Mouse (Mus musculus) layer of hippocampus, postnatal 14 days (tissue): Measurements from ENCODE around the gene Bcr. TPM values are rescaled to one million over a fixed set of nuclear protein-coding genes. Genes with fewer than 3 reads are reported as not detected.
A peak's percentile ranks its signal among the peaks of the same experiment; 100 is the strongest.

Source experiments
- DNase-seq, 2 experiments: peaks; one replicate each; pipeline ENCODE4 v3.0.0; 2021 to 2022; ENCODE audit warnings: low spot score in 2 of 2, mixed read lengths in 1 of 2
- total RNA-seq, 2 experiments: library from RNA; stranded (reverse); gene quantifications; 2 replicates each; pipeline ENCODE4 v1.2.3; 2021

Gene Bcr
- total RNA-seq, 2 experiments from 2014 or later = 75.0 to 83.2 TPM

DNA sequence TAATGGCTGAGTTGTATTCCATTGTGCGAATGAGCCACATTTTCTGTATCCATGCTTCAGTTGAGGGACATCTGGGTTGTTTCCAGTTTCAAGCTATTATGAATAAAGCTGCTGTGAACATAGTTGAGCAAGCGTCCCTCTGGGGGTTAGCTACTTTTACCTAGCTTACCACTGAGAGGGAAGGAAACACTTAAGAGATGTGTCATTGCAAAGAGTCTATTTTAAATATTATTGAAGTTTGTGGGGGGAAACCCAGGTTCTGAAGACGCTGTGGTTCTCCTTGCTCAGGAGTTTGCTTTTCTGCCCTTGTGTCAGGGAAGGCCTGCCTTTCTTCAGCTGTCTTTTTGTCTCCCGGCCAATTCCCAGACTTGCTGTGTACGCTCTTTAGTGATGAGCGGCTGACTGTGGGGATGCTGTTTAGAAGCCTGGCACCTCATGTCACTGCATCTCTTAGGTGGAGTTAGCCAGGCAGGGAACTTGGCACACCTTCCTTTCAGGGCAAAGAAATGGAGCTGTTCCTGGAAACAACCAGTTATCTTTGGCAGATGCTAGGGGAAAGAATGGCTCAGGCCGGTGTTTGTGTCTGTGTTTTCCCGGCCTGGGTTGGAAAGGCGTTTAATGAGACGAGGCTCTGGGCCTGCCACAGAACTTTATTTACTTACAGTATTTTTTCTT, 31.2 kb downstream of the Bcr start:
- peak in 1 of 2 experiments; percentile 39 for DNase-seq

DNA sequence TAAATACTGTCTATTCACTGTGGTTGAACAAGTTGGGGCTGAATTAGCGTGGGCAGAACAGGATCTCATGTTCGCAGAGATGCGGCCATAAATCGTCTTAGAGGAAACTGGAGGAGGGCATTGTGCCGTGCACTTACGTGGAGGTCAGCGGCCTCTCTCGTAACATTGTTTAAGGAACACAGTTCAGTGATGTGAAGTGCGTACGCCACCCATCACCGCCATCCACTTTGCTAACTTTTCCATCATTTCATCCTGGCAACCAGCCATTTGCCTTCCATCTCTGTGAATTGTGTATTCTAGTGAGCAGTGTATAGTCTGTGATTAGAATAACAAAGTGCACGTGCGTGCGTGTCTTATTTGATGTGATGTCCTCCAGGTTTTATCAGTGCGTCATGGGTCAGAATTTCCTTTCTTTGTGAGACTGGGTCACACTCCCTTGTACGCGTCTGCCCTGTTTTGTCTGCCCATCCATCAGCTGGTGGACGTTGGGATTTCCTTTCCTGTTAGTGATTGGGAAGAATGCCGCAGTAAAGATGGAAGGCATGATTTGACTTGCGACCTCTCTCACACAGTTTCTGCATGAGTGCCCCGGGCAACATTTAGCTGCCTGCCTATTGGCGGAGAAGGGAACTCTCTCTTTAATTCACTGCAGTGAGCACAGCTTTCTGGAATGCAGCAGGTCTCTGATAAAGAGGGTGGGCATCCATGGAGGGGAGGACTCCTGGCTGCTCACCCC, 33.0 kb downstream of the Bcr start:
- no peak for DNase-seq

DNA sequence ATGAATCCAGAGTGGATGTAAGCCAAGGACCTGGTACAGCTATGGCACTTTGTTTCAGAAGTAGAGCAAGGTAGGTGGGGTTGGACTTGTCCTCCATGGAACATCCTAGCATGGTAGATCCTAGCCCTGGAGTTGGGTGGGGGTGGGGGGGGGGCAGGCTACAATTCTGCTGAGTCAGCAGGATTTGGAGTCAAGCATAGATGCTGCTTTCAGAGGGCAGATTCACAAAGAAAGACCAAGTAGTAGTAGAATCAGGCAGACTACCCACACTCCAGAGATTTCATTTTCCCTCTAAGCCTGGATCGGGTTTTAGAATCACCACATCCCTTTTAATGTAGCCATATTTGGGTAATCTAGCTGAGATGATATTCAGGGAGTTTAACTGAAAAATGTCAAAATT, 33.9 kb downstream of the Bcr start:
- DNase-seq = no peak

DNA sequence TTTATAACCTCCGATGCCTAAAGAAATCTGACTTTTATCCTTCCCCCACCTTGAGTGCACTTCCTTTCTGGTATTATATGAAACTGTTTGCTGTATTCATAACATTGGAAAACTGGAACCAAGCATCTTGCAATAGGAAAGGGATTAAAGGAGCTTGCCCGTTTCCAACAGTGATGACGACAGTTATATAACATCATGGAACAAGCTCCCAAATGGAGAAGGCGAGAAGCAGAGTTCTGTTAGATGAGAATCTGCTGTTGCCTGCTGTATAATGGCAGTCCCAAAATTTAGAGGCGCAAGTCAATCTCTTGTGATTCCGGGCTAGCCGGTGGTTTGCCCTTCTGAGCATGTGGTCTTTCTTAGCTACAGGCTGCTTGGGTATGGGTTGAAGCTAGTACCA, 34.8 kb downstream of the Bcr start:
- no peak for DNase-seq

DNA sequence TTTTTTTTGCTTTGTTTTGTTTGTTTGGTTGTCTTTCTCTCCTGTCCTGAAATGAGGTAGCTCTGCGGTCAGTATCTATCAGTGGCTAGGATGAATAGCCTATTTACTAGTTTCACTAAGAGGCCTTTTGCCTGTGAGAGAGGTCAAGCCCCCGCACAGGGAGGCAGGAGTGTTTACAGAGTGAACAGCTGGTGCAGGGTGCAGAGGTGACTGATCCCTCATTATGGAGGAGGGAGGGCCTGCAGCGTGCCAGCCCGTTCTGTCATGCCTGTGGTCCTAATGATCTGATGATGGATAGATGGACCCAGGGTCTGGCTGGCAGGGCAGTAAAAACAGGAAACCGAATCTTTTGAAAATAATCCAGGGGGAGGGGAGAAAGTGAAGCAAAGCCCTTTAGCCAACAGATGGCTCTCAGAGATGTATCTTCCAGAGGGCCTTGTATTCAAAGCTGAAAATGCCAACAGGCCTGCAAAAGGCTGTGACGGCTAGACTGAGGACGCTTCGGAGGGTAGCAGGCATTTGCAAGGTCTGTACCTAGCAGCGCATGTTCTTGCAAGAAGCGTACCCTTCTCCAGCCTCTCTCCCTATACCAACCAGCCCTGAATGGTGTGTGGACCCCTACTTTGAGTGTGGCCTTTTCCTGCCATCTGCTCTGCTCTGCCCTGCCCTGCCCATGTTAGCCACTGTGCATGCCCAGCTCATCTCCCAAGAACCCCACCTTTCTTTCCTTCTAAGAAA, 38.2 kb downstream of the Bcr start:
- no peak for DNase-seq

DNA sequence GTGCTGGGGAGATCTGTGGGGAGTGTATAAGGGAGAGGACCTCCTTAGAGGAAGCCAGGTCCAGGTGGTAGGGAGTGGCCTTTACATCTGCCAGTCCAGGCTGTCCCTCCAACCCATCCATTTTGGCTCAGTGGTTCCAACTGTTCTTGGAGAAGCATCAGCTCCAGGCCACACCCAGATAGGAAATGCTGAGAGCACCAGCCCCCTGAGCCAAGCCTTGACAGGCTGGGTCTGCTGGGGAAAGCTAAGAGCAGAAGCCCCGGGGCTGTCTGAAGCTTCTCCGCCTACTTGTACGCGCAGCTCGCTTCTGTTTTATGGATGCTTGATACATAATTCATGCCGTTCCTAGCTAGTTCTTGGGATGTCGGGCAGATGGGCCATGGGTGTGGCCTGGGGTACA, 39.9 kb downstream of the Bcr start:
- peak; percentile 56 to 69 for DNase-seq

DNA sequence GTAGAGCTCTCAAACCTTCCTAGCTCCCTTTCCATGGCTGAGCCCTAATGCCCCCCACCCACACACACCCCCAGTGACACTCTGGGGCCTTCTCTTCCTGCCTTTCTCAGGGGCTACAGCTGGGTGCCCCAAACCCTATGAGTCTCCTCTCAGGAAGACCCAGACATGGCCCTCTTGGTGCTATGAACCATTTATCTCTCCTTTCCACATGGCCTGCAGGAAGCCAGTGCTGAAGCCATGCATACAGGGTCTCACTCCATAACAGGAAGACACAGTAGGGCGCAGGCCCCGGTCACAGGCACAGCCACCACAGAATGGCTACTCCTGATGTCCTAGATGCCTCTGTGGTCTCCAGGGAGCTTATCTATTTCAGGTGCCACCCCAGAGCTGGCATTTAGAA, 43.1 kb downstream of the Bcr start:
- DNase-seq = no peak

DNA sequence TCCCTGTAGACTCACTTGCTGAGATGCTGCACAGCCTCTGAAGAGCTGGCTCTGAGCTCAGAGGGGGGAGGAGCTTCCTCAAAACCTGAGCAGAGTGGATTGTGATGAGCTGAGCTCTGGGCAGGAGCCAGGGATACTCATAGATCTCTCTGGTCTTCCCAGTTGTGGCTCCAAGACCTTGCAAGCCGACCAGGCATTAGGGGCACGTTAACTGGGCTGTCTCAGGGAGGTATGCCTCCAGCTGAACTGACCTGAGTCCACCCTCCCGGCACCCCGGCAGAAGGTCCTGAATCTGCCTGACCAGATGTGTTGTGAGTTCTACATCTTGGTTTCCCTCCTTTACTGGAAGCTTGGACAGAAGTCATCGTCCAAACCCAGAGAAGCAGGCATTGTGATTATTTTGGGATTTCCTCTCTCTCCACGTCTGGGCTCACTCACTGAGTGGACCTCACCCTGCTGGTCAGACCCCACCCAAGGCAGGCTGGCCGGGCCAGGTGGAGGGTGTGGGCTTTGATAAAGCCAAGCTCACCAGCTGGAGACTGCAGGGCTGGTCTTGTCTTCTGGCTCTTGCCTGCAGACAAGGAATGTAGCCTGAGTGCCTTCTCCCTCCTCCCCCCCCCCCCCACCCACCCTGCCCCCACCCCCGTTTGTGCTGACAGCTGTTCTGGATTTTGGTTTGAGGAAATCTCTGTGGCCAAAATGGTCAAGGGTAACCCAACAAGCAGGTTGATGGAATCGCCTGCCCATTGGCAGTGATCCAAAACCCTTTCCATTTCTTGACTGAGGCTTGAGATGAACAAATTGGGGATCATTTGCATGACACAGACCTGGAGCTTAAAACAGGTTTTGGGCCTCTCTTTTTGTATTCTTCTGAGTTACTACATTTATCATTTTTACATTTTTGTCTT, 44.1 kb downstream of the Bcr start:
- DNase-seq = no peak

DNA sequence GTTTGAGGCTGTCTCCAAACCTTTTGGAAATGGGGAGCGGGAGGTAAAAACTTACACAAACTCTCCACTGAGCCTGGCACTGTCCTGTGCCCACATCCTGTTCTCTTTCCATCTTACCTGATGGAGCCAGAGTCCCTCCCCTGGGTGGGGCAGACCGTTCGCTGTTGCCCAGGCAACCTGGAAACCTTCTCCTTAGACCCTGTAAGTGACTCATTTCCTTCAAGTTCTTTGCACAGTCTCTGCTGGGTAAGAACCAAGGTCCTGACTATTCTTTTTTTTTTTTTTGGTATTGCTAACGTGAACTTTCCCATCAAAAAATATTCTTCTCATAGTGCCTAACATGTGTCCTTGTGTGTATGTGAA, 44.7 kb downstream of the Bcr start:
- no peak for DNase-seq

DNA sequence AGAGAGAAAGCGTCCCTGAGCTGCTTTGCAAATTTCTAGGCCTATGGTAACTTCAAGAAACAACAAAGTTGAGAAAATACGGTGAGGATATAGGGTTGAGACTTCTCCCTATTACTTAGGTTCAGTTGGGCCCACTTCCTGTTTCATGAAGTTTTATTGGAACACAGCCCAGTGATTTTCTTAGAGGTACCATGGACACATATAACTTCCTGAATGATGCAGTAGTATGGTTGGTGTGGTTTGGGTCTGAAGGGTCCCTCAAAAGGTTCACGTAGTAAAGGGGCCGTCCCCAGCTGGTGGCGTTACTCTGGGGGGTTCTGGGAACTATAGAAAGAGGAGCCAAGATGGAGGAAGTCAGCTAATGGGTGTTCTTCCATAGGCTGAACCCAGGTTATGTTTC, 45.3 kb downstream of the Bcr start:
- no peak for DNase-seq

DNA sequence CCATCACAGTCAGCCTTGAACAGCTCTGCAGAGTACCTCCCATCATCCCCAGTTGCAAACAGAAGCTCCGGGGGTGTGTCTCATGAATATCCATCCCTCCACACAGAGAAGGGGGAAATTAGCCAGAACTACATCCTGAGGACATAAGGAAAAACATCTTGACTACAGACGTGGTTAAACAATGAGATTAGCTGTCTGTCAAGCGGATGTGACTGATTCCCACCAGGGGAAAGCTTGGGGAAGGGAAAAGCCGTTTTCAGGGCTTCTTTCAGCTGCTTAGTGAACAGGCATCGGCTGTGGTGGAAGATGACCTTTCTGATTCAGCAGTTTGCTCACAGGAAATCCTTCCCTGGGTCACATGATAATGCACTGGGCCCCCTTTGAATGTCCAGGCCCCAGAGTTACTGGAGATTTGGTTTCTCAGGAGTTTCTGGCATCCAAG, 46.6 kb downstream of the Bcr start:
- DNase-seq = no peak

DNA sequence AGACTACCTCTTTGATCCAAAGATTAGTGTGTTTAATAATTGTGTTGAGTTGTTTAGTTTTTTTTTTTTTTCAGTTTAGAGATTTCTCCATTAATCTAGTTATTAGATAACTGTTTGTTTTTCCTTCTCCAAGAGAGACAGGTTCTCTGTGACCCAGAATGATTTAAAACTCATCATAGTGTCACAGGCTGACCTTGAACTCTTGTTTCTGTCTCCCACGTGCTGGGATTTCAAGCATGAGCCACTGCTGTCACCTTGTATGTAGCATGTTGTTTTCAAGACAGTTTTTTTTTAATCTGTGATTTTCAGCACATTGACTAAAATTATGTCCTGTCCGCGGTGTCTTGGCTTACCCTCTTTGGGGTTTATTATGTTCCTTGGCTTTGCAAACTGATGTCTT, 47.7 kb downstream of the Bcr start:
- no peak for DNase-seq

DNA sequence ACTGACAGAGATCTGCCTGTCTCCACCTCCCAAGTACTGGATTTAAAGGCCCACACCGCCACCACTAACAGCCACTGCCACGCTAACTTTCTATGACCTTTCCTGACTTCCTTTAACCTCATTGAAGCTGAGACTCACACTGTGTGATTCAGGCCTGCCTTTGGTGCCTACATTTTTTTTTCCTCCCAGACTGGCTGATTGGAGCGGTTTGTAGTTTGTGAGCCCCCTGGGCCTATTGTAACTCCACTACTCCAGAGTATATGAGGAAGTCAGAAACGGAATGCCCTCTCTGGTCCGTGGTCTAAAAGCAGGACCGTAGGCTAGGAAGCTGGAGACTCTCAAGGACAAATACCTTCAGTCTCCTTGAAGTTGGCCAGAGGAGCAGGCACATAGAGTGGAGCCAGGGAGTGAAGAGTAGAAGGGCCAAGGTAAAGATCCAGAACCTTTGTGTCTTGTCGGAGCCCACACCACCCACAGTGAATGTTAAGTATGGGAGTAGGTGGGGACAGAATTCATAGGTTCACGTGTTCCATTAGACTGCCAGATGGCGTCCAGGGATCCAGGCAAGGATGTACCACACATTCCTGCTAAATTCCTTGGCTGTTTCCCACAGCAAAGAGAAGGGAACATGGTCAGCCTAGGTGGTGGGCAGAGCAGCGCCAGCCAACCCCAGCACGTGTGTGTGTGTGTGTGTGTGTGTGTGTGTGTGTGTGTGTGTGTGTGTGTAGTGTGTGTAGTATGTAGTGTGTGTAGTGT, 51.2 kb downstream of the Bcr start:
- no peak for DNase-seq

DNA sequence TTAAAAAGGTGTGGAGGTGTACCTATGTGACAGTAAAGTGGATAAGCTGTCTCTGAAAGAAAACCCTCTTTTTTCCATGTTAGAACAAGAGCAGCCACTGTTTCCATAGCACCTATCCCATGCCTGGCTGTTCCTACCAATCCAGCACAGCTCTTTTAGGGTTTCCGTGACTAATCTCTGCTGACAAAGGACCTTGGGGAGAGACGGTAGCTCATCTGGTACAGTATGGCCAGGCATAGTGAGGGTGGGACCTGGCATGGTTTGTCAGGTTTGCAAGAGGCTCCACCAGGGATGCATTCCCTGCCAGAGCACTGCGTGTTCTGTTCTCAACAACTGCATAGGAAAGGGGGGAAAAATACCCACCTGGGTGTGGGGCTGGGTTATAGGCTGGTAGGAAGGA, 52.0 kb downstream of the Bcr start:
- DNase-seq = no peak

DNA sequence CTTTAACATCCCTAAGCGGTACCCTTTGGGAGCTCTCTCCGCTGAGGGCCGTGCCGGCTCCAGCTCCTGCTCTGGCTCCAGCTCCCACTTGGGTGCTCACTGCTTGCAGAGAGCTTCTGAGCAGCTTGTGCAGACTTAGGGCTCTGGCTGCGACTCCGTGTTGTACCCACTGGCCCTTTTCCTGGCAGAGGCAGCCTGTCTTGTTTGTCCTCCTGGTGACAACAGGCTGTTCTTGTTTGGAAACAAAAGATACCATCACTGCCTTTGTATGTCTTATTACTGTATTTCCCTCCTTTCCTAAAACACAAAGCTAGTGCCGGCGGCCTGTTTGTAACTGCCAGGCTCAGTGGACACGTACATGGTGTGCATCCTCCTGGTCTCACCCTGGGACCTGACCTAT, 53.2 kb downstream of the Bcr start:
- no peak for DNase-seq

DNA sequence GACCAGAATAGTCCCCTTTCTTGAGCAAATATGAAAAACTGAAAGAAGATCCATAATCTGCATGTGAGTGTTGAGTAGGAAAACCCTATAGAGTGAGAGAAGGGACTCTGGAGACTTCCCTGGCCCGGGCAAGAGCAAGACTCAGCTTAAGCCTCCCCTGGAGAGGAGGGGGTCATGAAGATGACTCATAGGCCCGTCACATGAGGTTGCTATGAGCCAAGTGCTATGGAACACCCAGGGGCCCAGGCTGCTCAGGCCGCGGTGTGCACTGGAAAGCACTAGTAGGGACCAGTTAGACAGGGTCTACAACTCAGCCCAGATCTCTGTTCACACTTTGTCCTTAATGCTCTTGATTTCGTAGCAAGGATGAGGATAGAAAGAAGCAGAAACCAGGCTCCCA, 54.8 kb downstream of the Bcr start:
- no peak for DNase-seq

DNA sequence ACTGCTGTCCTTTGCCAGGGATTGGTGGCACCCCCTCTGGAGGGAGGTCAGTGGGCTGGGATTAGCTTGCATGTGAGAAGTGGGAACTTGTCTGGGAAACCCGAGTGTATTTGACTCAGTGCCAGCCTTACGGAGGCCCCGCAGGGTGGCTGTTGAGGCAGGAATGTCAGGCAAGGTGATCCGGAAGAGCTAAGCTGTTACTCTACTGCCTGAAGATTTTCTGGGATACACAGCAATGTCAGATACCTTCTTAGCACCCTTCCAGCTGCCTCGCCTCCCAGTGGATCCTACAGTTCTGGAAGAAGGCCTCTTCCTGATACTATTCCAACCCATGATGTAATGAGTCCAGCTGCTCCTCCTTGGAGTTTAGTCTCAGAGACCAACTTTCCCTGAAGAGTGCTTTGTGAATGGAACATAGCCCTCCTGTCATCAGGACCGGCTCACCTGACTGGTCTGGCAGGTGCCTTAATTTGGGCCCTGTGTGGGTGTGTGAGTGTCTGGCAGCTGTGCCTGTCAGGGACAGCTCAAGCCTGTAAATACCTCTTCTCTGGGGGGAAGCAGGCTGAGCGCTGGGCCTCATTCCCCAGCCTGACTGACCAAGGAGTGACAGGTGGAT, 56.6 kb downstream of the Bcr start:
- DNase-seq = no peak

DNA sequence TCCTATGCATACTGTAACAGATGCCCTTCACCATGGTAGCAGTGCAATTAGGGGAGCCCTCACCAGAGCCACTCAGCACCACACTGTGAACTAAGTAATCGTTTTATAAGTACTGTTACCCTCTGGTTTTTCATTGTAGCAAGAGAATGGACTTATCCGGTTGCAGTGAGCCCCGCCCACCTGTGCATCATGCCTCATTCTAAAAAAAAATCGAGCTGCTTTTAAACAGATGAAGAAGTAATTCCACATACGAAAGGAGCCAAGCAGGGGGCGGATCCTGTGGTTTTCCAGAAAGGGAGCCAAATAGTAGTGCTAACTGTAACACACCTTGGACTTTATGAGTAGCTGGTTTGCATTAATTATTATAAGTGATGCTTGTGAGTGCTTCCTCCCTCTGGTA, 58.1 kb downstream of the Bcr start:
- DNase-seq = no peak

DNA sequence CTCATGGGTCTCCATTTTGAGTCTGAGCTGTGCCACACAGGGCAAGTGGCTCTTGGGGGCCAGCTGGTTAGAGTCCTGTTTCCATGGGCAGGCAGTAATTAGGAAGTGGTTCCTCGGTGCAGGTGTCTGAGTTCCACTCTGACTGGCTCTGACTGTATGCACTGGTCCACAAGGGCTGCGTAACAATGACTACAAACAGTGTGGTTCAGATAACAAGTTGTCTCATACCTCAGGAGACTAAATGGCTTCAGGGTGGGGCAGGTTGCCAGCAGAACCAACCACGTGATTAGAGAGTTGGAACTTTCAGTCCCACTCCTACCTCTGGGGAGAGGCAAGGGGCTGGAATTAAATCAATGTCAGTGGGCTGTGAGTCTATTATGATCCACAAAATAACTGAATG, 59.0 kb downstream of the Bcr start:
- DNase-seq = no peak

DNA sequence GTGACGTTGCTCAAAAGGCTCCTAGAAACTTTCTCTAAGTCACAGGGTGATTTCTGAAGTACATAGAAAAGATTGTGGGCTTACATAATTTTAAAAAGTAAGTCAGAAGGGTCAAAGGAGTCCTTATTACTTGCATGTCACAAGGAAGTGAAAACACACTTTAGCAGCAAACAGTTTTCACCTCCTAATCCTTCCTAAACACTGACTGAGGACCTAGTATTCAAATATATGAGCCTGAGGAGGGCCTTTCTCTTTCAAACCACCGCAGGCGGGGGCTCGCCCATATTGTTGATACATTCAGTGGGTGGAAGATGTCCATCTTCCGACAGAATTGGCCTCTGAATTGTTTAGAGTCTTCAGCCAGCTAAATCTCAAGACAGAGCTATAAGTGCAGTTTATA, 59.8 kb downstream of the Bcr start:
- DNase-seq = no peak
